Mouse (Mus musculus): Measurements from ENCODE around the gene Card11.

GRCm38 (mm10) chr5:141013465-141013864 lies 13.1 kb upstream of the Card11 start:
- no peak for TF ChIP-seq CTCF (IDR thresholded peaks at IDR 0.05; ENCODE audit: extremely low read depth, insufficient read depth, low read length)
- TF ChIP-seq POLR2A (IDR thresholded peaks at IDR 0.05; ENCODE audit: extremely low read depth, insufficient read depth, low read length), result no peak
